Mouse (Mus musculus) T-cell, adult 2 months (primary cell): ENCODE measurements around the gene Rhof.

Experiments used
- DNase-seq: peaks from one replicate; pipeline ENCODE4 v3.0.0; 2022; ENCODE audit warnings: low spot score

Gene Rhof

GRCm38 (mm10) chr5:123109452-123110203, 22.9 kb downstream of the Rhof start:
- DNase-seq, result no peak

DNA sequence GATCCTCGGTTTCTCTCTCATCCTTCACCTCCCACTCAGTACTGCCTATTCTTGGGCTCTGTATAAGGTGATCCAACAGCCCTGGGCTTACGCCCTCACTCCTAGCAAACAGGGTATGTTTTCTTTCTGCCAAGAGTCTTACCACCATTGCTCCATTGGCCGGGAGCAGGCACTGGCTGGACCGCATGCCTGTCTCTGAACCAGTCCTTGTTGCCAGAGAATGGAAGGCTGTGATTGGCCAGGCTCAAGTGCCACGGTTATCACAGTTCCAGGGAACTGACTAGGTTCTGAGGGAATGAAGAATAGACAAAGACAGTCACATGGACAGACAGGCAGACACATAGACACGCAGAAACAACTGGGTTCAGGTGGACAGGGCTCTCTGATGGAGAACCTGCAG, 27.7 kb downstream of the Rhof start:
- no peak for DNase-seq

GRCm38 (mm10) chr5:123103556-123103955, 28.9 kb downstream of the Rhof start:
- no peak for DNase-seq

DNA sequence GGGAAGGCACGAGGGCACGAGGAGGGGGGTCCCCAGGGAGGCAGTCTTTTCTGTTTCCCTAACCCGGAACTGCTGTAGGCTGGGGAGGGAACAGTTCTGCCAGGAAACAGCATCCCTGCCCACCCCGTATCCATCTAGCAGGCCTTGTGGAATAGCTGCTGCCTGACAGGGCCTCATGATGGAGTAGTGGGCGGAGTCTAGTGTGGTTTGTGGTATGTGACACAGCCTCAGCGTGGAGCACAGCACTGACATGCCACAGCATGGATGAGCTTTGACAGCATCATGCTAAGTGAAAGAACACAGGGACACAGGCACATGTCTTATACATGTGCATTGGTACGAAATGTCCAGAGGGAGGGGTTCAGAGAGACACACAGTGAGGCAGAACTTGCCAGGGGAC, 30.1 kb downstream of the Rhof start:
- no peak for DNase-seq

GRCm38 (mm10) chr5:123098487-123098886, 34.0 kb downstream of the Rhof start:
- no peak for DNase-seq

DNA sequence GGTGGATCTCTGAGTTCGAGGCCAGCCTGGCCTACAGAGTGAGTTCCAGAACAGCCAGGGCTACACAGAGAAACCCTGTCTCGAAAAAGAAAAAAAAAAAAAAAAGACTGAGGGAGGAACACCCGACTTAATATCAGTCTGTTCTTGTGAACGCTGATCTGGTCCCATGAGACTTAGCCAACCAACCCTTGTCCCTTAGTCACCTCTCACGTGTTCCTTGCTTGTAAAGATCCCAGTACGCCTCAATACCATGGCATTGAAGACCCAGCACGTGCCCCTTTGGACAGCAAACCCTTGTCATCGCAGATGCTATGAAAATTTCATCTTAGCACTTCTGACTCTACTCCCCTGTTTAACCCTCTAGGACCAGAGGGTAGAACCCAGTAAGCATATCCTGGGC, 36.2 kb downstream of the Rhof start:
- DNase-seq, result no peak

DNA sequence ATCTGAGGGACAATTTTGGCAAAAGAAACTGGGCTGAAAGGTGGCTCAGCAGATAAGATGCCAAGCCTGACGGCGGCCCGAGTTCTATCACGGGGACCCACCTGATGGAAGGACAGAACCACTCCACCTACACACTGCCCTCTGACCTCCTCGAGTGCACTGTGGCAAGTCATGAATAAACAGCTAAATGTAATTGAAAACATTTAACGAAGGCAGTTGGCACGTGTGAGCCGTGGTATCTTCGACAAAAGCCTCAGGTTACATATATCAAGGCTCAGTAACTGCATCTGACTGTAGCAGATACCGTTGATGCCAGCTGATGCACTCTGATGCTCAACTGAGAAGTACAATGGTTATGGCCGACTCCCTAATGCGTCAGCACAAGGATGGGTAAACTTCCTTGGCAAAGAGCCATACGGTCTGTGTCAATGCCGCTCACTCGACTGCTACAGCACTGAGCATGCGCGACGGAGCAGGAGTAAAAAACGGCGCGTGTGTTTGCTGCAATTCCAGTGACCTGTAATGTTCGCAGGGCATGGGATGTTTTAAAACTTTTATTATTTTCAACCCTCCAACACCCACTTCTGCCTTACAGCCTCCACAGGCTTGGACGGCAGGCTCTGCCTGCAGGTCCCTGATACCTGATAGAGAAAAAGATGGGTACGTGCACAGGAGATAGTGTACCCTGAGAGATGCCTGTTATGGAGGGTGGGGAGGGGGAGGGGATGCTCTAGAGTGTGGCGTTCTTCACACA, 38.1 kb downstream of the Rhof start:
- no peak for DNase-seq

DNA sequence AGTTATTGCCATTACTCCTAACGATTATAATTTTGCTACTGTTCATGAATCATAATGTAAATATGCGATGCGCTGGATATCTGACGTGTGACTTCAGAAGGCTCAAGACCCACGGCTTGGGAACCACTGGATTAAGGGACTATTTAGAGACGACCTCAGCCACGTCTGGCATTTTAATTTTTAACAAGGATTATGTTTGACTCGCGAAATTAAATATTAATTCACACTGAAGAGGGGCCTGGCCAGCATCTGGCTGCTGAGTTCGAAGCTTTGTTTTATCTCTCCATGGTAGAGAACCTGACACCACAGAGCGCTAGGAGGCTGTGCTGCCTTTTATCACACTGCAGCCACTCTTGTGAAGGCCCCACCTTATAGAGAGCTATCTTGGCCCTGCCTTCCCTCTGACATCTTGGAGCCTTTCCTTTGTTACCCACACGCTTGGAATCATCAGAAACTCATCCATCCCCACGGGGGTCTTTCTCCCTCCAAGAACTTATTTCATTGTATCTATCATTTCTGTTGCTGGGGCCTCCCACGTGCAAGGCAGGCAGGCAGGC, 39.3 kb downstream of the Rhof start:
- DNase-seq, result no peak

DNA sequence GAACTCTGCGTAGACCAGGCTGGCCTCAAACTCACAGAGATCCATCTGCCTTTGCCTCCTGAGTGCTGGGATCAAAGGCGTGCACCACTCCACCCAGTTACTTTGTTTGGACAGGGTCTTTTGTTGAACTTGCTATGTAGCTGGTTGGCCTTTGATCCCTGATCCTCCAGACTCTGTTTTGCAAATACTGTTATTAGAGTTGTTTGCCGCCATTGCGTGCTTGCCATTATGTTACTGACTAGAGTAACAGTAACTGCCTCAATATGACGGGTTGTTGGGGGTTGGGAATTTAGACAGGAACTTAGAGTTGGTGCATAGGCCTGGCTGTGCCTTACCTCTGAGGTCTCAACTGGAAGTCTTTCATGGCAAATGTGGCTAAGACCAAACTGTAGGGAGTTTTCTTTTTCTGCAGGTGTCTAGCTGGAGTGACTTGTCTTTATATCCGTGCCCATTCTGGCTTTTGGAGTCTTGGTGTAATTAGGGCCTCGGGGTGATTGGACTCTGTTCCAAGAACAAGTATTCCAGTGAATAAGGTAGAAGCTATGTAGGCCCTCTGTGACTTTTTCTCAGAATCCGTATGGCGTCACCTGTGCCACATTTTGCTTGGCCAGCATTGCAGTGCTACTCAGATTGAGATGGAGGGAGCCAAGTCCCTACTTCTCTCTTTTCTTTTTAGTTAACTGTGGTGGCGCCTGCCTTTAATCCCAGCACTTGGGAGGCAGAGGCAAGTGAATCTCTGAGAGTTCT, 41.8 kb downstream of the Rhof start:
- DNase-seq, result no peak

DNA sequence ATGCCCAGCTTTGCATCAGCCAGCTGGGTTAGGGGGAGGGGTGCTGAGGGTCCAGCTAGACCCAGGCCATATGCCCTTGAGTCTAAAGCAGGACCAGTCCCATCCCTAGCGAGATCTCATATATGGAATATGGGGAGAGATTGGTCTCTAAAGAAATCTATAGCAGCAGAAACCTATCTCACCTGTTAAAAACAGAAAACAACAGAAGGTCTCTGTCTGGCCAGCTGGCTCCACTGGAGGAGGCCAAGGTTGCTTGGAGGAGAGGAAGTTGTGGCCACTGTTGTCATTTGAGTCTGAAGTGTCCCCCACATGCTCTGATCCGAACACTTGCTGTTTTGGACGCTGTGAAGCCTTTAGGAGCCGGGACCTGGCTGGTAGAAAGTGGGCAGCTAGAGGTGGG, 43.7 kb downstream of the Rhof start:
- no peak for DNase-seq

DNA sequence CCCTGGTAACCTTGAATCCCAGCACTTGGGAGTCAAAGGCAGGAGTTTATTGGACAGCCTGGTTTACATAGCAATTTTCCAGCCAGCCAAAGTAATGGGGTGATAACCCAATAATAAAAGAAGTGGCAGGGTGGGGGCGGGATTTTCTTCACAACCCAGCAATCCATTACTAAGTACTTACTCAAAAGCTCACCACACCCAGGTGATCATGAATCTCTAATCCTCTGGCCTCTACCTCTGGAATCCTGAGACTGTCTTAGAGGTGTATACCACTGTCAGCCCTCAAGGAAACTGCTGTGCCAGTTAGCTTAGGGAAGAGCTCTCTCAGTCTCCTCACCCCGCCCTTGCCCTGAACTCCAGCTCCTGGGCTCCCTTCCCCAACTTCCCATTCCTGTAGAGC, 46.0 kb downstream of the Rhof start:
- DNase-seq, result no peak

GRCm38 (mm10) chr5:123083340-123084050, 49.0 kb downstream of the Rhof start:
- no peak for DNase-seq

- no peak for DNase-seq
Observed at GRCm38 (mm10) chr5:123080510-123080909, 52.0 kb downstream of the Rhof start.

DNA sequence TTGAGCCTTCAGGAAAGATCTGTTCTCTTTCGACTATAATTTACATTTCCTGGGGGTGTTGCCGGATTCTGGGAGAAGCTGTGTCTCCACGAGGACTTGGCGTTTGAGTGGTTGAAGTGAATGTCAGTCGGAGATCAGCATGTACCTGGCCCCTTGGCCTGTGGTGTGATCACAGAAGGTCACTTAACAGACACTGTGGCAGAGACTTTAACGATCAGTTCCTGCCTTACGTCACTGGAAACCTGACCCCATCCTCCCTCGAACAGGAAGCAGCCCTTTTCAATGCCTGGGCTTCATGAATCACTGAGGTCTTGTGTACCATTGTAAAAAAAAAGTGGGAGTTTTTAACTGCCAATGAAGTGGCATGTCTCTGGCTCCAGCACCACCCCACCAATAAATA, 52.5 kb downstream of the Rhof start:
- no peak for DNase-seq

DNA sequence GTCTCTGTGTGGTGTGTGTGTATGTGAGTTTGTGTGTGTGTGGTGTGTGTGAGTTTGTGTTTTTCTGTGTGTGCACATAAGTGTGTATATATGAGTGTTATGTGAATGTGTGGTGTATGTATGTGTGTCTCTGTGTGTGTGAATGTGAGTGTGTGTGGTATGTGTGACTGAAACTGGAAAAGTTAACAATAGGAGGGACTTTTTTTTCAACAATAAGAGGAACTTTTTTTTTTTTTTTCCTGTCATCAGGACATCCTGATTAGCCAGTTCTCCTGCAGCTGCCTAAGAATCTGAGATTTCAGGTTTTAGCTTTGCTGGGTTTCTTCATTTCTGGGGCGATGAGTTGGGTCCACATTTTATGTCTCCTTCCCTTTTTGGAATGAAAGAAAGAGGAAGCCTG, 52.9 kb downstream of the Rhof start:
- DNase-seq, result no peak

- peak; percentile 42 for DNase-seq
Observed at GRCm38 (mm10) chr5:123076419-123077281, 55.8 kb downstream of the Rhof start.

DNA sequence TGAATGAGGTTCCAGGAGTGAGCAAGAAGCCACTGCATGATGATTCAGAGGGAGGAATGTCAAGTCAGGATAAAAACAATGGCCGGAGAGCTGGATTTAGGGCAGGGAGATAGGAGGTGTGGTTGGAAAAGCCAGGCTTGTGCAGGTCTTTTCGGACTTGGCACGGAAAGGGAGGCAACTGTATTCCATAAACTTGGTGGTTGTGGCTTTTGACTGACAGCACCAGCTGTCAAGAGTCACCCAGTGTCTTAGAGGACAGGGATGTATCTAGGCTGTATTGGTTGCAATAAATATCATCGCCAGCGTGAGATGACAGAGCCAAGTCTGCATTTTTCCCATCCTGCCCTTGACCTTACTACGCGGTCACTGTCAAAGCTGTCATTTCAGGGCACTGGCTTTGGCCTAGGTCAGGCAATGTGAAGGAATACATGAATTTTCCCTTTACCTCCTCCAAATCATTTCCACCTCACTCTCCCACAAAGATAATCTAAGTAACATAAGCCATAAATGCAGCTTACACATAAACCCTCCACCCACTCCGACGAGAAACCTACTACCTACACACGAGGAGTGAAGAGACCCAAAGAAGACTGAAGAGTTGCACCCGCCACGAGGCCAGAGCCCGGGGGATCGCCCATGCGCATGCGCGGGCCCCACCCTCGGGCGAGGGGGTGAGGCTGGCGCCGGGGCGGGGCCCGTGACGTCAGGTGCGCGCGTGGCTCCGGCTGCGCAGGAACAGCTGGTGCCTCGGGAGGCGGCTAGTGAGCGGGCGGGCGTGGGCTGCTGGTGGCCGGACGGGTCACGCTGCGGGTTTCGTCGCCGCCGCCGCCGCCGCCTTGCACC, 56.7 kb downstream of the Rhof start:
- DNase-seq, result peak; percentile 94

- no peak for DNase-seq
Observed at GRCm38 (mm10) chr5:123068714-123069113, 63.8 kb downstream of the Rhof start.

GRCm38 (mm10) chr5:123068115-123068514, 64.4 kb downstream of the Rhof start, which contains the start of gene Tmem120b:
Gene Tmem120b, plus strand, starts transcription at chr5:123068415.
- DNase-seq, result no peak
